Mouse (Mus musculus): ENCODE data around the gene Maml2.

DNA sequence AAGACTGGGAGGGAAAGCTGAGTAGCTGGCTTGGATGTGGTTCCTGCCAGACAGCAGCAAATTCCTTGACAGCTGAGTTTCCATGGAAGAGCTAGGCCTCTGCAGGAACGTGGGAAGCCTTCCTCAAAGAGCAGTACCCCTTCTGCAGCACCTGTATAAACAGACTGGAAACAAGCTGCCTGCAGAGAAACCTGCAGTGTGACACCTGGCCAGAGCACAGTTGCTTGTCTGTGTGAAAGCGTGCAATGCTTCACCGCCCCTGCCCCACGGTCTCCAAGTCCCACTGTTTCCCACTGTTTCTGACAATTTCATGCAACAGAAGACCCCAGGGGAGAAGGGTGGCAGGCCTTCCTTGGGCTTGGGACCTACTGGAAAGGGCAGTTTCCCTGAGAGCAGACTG is 241.8 kb downstream of the Maml2 start:
- no peak for TF ChIP-seq ZC3H11A (IDR thresholded peaks at IDR 0.05; ENCODE audit: borderline replicate concordance, low read depth, low read length)
- TF ChIP-seq CHD2 (IDR thresholded peaks at IDR 0.05; ENCODE audit: low read depth, low read length), result no peak
- TF ChIP-seq HCFC1 (IDR thresholded peaks at IDR 0.05; ENCODE audit: borderline replicate concordance, insufficient read depth, low read length), result no peak
